ENCODE assay signal across 9 mouse cellular contexts in genomic region chr1:90849836-90850235, GRCm38 (mm10). TPM values are rescaled to one million over a fixed set of nuclear protein-coding genes. Genes with fewer than 3 reads are reported as not detected.
DNase-seq lines count a peak whose midpoint lies in the region; ATAC-seq lines count a peak whose summit lies in the region.
"Had no signal": no experiment of that assay in that cellular context is flagged by ENCODE, and none has a peak within 500 bp of the region (broad histone marks: within the 10 kb centered on the region; RNA-seq: fewer than 3 reads in every experiment).

No protein-coding gene starts in this region.

- no peak overlapping the region for H3K27ac ChIP-seq in neural tube, embryonic 15.5 days (replicated peaks)
- no peak overlapping the region for H3K27ac ChIP-seq in heart, embryonic 11.5 days (ENCODE audit: low read depth, low read length)
- H3K27ac ChIP-seq: limb, embryonic 12.5 days had no signal

- H3K27me3 ChIP-seq in neural tube, embryonic 15.5 days (replicated peaks) = no peaks in the 10 kb centered on the region
- 0 out of 2 replicates have a peak, but pooled peaks cover 4% of the 10 kb centered on the region for H3K27me3 ChIP-seq in heart, embryonic 11.5 days (ENCODE audit: control insufficient read depth, insufficient read depth, low read length)
- H3K27me3 ChIP-seq: limb, embryonic 12.5 days had no signal

- H3K4me3 ChIP-seq in neural tube, embryonic 15.5 days (replicated peaks) = no peak overlapping the region
- H3K4me3 ChIP-seq in heart, embryonic 11.5 days (ENCODE audit: low read depth, low read length) = no peak overlapping the region
- H3K4me3 ChIP-seq: limb, embryonic 12.5 days had no signal

- no peaks in the 10 kb centered on the region for H3K36me3 ChIP-seq in neural tube, embryonic 15.5 days
- H3K36me3 ChIP-seq in heart, embryonic 11.5 days (ENCODE audit: control insufficient read depth, insufficient read depth, low read length) = no peaks in the 10 kb centered on the region
- H3K36me3 ChIP-seq: limb, embryonic 12.5 days had no signal

- 46% methylated on average over 8 of the region's 8 CpGs for WGBS in neural tube, embryonic 15.5 days
- WGBS in heart, embryonic 11.5 days (ENCODE audit: insufficient replicate concordance) = 24% methylated on average over 8 of the region's 8 CpGs

- no peak for ATAC-seq in neural tube, embryonic 15.5 days (ENCODE audit: low FRiP score)
- 0 out of 2 replicates have a peak, but pooled peaks have one; percentile 31 for ATAC-seq in heart, embryonic 11.5 days (replicated peaks; ENCODE audit: insufficient number of reproducible peaks, low FRiP score, low TSS enrichment)

- no peak overlapping the region for H3K4me2 ChIP-seq in neural tube, embryonic 15.5 days
- no peak overlapping the region for H3K4me2 ChIP-seq in heart, embryonic 11.5 days
- H3K4me2 ChIP-seq: limb, embryonic 12.5 days had no signal

- DNase-seq in adrenal gland, adult 2 months = peak; percentile 13
- DNase-seq in adrenal gland, postnatal 4 days (ENCODE audit: low spot score in 2 of 2) = no peak
- DNase-seq in neural tube, embryonic 10.5 days (ENCODE audit: extremely low spot score, low spot score) = peak; percentile 27
- peak; percentile 22 for DNase-seq in layer of hippocampus, adult 9-11 months
- DNase-seq in ovary, adult 18-20 months (ENCODE audit: low spot score) = peak; percentile 34
- DNase-seq in spleen, adult 18-20 months = no peak

- no peak overlapping the region for H3K9ac ChIP-seq in neural tube, embryonic 15.5 days (replicated peaks)
- no peak overlapping the region for H3K9ac ChIP-seq in heart, embryonic 11.5 days (ENCODE audit: low read depth, low read length)
- H3K9ac ChIP-seq: limb, embryonic 12.5 days had no signal

- H3K4me1 ChIP-seq in neural tube, embryonic 15.5 days = no peaks in the 10 kb centered on the region
- H3K4me1 ChIP-seq in heart, embryonic 11.5 days (ENCODE audit: control insufficient read depth, insufficient read depth, low read length) = no peaks in the 10 kb centered on the region

- H3K9me3 ChIP-seq in neural tube, embryonic 15.5 days (replicated peaks) = no peaks in the 10 kb centered on the region
- H3K9me3 ChIP-seq in heart, embryonic 11.5 days (replicated peaks; ENCODE audit: control insufficient read depth, low read length) = no peaks in the 10 kb centered on the region
- H3K9me3 ChIP-seq: limb, embryonic 12.5 days had no signal

RNA-seq across cellular contexts. Expression of gene Col6a3, which starts 6.1 kb away (rescaled TPM):
- total RNA-seq in adrenal gland, adult 2 months (2021) = 10 to 100 TPM; 19.8 to 29.9 TPM
- polyA plus RNA-seq in adrenal gland, adult 2 months (2012; rRNA removed) = 10.6 and 12.3 TPM in 2 replicates
- total RNA-seq in adrenal gland, postnatal 4 days (2021) = 100 to 1,000 TPM; 124 to 131 TPM
- 13.9 and 17.8 TPM in 2 replicates for polyA plus RNA-seq in neural tube, embryonic 15.5 days (2015; fragmentation: Nextera tagmentation; extraction: Ambion mirVana)
- polyA plus RNA-seq in heart, embryonic 11.5 days (2014; fragmentation: Nextera tagmentation; extraction: Ambion mirVana) = 5.3 and 6.8 TPM in 2 replicates

Comparison
In these comparisons a context has a peak if more than half of its experiments do, and no peak if none do; other contexts are left out.
1. DNase-seq: peak in adrenal gland, adult 2 months (single experiment), neural tube, embryonic 10.5 days (single experiment), layer of hippocampus, adult 9-11 months (single experiment) and ovary, adult 18-20 months (single experiment); none in adrenal gland, postnatal 4 days (0 of 2) and spleen, adult 18-20 months (0 of 2).